Mouse (Mus musculus) MEL (cell line): ENCODE data around the gene Edem3. TPM values are rescaled to one million over a fixed set of nuclear protein-coding genes. Genes with fewer than 3 reads are reported as not detected.
A peak's percentile ranks its signal among the peaks of the same experiment; 100 is the strongest.

Source experiments
- DNase-seq: peaks from one replicate; pipeline ENCODE4 v3.0.0; 2011; ENCODE audit warnings: low read depth, low spot score
- H3K27ac ChIP-seq: 2 replicates; pipeline ENCODE4 v1.5.1; 2012; ENCODE audit warnings: low read depth, mild to moderate bottlenecking, control low read depth, low read length, moderate library complexity; ENCODE audit not compliant: control insufficient read depth
- H3K27me3 ChIP-seq, 2 experiments: fragments of 150-350 bp in 1 of 2; sonication (generic) in 1 of 2; 2 replicates each; pipeline ENCODE4 v1.6.1; 2012; ENCODE audit warnings: low read length in 2 of 2, mild to moderate bottlenecking in 2 of 2, improper control_type of control experiment in 1 of 2, moderate library complexity in 1 of 2; ENCODE audit not compliant: insufficient read depth in 2 of 2, control insufficient read depth in 1 of 2
- H3K36me3 ChIP-seq, 2 experiments: 2 replicates each; pipeline ENCODE4 v1.6.1; 2012 to 2014; ENCODE audit warnings: low read length in 2 of 2, improper control_type of control experiment in 1 of 2, inconsistent platforms in 1 of 2, mild to moderate bottlenecking in 1 of 2; ENCODE audit not compliant: insufficient read depth in 2 of 2, control insufficient read depth in 1 of 2
- H3K4me1 ChIP-seq, 2 experiments: fragments of 150-350 bp in 1 of 2; sonication (generic) in 1 of 2; 2 replicates each; pipeline ENCODE4 v1.6.1; 2012; ENCODE audit warnings: low read length in 2 of 2, improper control_type of control experiment in 1 of 2, mild to moderate bottlenecking in 1 of 2; ENCODE audit not compliant: insufficient read depth in 2 of 2, control insufficient read depth in 1 of 2
- H3K4me3 ChIP-seq, 2 experiments: fragments of 150-350 bp in 1 of 2; sonication (generic) in 1 of 2; 2 replicates each; pipeline ENCODE4 v1.5.1; 2012; ENCODE audit warnings: low read depth in 2 of 2, low read length in 2 of 2, mild to moderate bottlenecking in 2 of 2, moderate library complexity in 2 of 2, control low read depth in 1 of 2, improper control_type of control experiment in 1 of 2; ENCODE audit not compliant: control insufficient read depth in 1 of 2, insufficient read depth in 1 of 2
- H3K79me2 ChIP-seq: 2 replicates; pipeline ENCODE4 v1.6.1; 2012; ENCODE audit warnings: mild to moderate bottlenecking, low read length, moderate library complexity; ENCODE audit not compliant: control insufficient read depth, poor library complexity, insufficient read depth
- H3K9ac ChIP-seq: 2 replicates; pipeline ENCODE4 v1.6.1; 2012; ENCODE audit warnings: low read depth, mild to moderate bottlenecking, control low read depth, low read length, moderate library complexity; ENCODE audit not compliant: control insufficient read depth, poor library complexity, severe bottlenecking
- H3K9me3 ChIP-seq: fragments of 150-350 bp; sonication (generic); replicated peaks from 2 replicates; pipeline ENCODE4 v1.6.1; 2012; ENCODE audit warnings: mild to moderate bottlenecking, low read length, improper control_type of control experiment, moderate library complexity; ENCODE audit not compliant: insufficient read depth
- BHLHE40 ChIP-seq: IDR thresholded peaks from 2 replicates; pipeline ENCODE4 v1.6.1; 2012; ENCODE audit warnings: low read depth, mild to moderate bottlenecking, inconsistent platforms, low read length, improper control_type of control experiment, borderline replicate concordance
- CHD1 ChIP-seq: IDR thresholded peaks from 2 replicates; pipeline ENCODE4 v1.6.1; 2012; ENCODE audit warnings: low read depth, mild to moderate bottlenecking, inconsistent platforms, low read length, improper control_type of control experiment
- CHD2 ChIP-seq: IDR thresholded peaks from 2 replicates; pipeline ENCODE4 v1.6.1; 2011; ENCODE audit warnings: low read length, improper control_type of control experiment
- CTCF ChIP-seq, 3 experiments: IDR thresholded peaks in 2 of 3; conservative IDR thresholded peaks in 1 of 3; 2 replicates each; pipeline ENCODE4 v1.5.1; 2011 to 2012; ENCODE audit warnings: low read length in 3 of 3, low read depth in 2 of 3, mild to moderate bottlenecking in 2 of 3, improper control_type of control experiment in 1 of 3, inconsistent platforms in 1 of 3, mixed read lengths in 1 of 3, moderate library complexity in 1 of 3; ENCODE audit not compliant: control insufficient read depth in 1 of 3, insufficient read depth in 1 of 3, poor library complexity in 1 of 3, severe bottlenecking in 1 of 3
- E2F4 ChIP-seq: IDR thresholded peaks from 2 replicates; pipeline ENCODE4 v1.6.1; 2011; ENCODE audit warnings: low read depth, low read length, improper control_type of control experiment, borderline replicate concordance
- ELF1 ChIP-seq: IDR thresholded peaks from 2 replicates; pipeline ENCODE4 v1.6.1; 2014; ENCODE audit warnings: low read depth, mild to moderate bottlenecking, inconsistent platforms, low read length, improper control_type of control experiment, moderate library complexity
- EP300 ChIP-seq, 2 experiments: IDR thresholded peaks; 2 replicates each; pipeline ENCODE4 v1.6.1; 2011; ENCODE audit warnings: improper control_type of control experiment in 2 of 2, low read length in 2 of 2, low read depth in 1 of 2, mild to moderate bottlenecking in 1 of 2
- ETS1 ChIP-seq: IDR thresholded peaks from 2 replicates; pipeline ENCODE4 v1.6.1; 2012; ENCODE audit warnings: low read depth, mild to moderate bottlenecking, inconsistent platforms, low read length, improper control_type of control experiment, moderate library complexity
- GABPA ChIP-seq: IDR thresholded peaks from 2 replicates; pipeline ENCODE4 v1.6.1; 2012; ENCODE audit warnings: low read depth, mild to moderate bottlenecking, inconsistent platforms, low read length, improper control_type of control experiment, moderate library complexity
- GATA1 ChIP-seq: IDR thresholded peaks from 2 replicates; pipeline ENCODE4 v1.6.1; 2011; ENCODE audit warnings: low read depth, low read length, improper control_type of control experiment
- HCFC1 ChIP-seq: IDR thresholded peaks from 2 replicates; pipeline ENCODE4 v1.6.1; 2012; ENCODE audit warnings: low read depth, mild to moderate bottlenecking, inconsistent platforms, low read length, improper control_type of control experiment, moderate library complexity
- JUND ChIP-seq: IDR thresholded peaks from 2 replicates; pipeline ENCODE4 v1.6.1; 2011; ENCODE audit warnings: low read depth, mild to moderate bottlenecking, improper control_type of control experiment, low read length
- MAFK ChIP-seq: IDR thresholded peaks from 2 replicates; pipeline ENCODE4 v1.6.1; 2011; ENCODE audit warnings: low read depth, mild to moderate bottlenecking, low read length, improper control_type of control experiment, borderline replicate concordance
- MAX ChIP-seq: IDR thresholded peaks from 2 replicates; pipeline ENCODE4 v1.6.1; 2011; ENCODE audit warnings: low read length, improper control_type of control experiment
- MAZ ChIP-seq: IDR thresholded peaks from 2 replicates; pipeline ENCODE4 v1.6.1; 2012; ENCODE audit warnings: low read depth, mild to moderate bottlenecking, inconsistent platforms, low read length, improper control_type of control experiment
- MEF2A ChIP-seq: IDR thresholded peaks from 2 replicates; pipeline ENCODE4 v1.6.1; 2014; ENCODE audit warnings: low read depth, mild to moderate bottlenecking, inconsistent platforms, low read length, improper control_type of control experiment; ENCODE audit not compliant: poor library complexity, insufficient replicate concordance, severe bottlenecking; ENCODE audit errors: extremely low read depth
- MXI1 ChIP-seq: IDR thresholded peaks from 2 replicates; pipeline ENCODE4 v1.6.1; 2011; ENCODE audit warnings: mild to moderate bottlenecking, low read depth, low read length, improper control_type of control experiment
- MYB ChIP-seq: IDR thresholded peaks from 2 replicates; pipeline ENCODE4 v1.6.1; 2011; ENCODE audit warnings: mild to moderate bottlenecking, low read depth, low read length, improper control_type of control experiment
- MYC ChIP-seq: IDR thresholded peaks from 2 replicates; pipeline ENCODE4 v1.6.1; 2011; ENCODE audit warnings: low read depth, mild to moderate bottlenecking, low read length, improper control_type of control experiment, moderate library complexity
- NELFE ChIP-seq: IDR thresholded peaks from 2 replicates; pipeline ENCODE4 v1.6.1; 2011; ENCODE audit warnings: low read depth, low read length, improper control_type of control experiment
- NRF1 ChIP-seq: IDR thresholded peaks from 2 replicates; pipeline ENCODE4 v1.6.1; 2014; ENCODE audit warnings: low read depth, mild to moderate bottlenecking, inconsistent platforms, low read length, improper control_type of control experiment, moderate library complexity; ENCODE audit not compliant: poor library complexity, insufficient read depth, severe bottlenecking
- POLR2AphosphoS2 ChIP-seq: IDR thresholded peaks from 2 replicates; pipeline ENCODE4 v1.6.1; 2011; ENCODE audit warnings: low read length, improper control_type of control experiment
- POLR2AphosphoS5 ChIP-seq: IDR thresholded peaks from 2 replicates; pipeline ENCODE4 v1.6.1; 2012; ENCODE audit warnings: low read depth, borderline replicate concordance, mild to moderate bottlenecking, inconsistent platforms, low read length, moderate library complexity, mixed read lengths
- RAD21 ChIP-seq: IDR thresholded peaks from 2 replicates; pipeline ENCODE4 v1.6.1; 2011; ENCODE audit warnings: mild to moderate bottlenecking, low read depth, low read length, improper control_type of control experiment
- RCOR1 ChIP-seq: IDR thresholded peaks from 2 replicates; pipeline ENCODE4 v1.6.1; 2012; ENCODE audit warnings: low read depth, mild to moderate bottlenecking, inconsistent platforms, low read length, improper control_type of control experiment
- SIN3A ChIP-seq: IDR thresholded peaks from 2 replicates; pipeline ENCODE4 v1.6.1; 2012; ENCODE audit warnings: low read length, improper control_type of control experiment, inconsistent platforms
- SMC3 ChIP-seq: IDR thresholded peaks from 2 replicates; pipeline ENCODE4 v1.6.1; 2011; ENCODE audit warnings: low read depth, low read length, improper control_type of control experiment
- TAL1 ChIP-seq: IDR thresholded peaks from 2 replicates; pipeline ENCODE4 v1.6.1; 2012; ENCODE audit warnings: mild to moderate bottlenecking, inconsistent platforms, low read length, moderate library complexity, mixed read lengths
- TBP ChIP-seq: IDR thresholded peaks from 2 replicates; pipeline ENCODE4 v1.8.0; 2011; ENCODE audit warnings: low read depth, low read length, improper control_type of control experiment
- TCF12 ChIP-seq: IDR thresholded peaks from 2 replicates; pipeline ENCODE4 v1.6.1; 2014; ENCODE audit warnings: low read depth, mild to moderate bottlenecking, inconsistent platforms, low read length, improper control_type of control experiment, moderate library complexity
- UBTF ChIP-seq: IDR thresholded peaks from 2 replicates; pipeline ENCODE4 v1.6.1; 2012; ENCODE audit warnings: low read depth, mild to moderate bottlenecking, inconsistent platforms, low read length, improper control_type of control experiment, moderate library complexity, borderline replicate concordance; ENCODE audit not compliant: insufficient read depth
- USF1 ChIP-seq: IDR thresholded peaks from 2 replicates; pipeline ENCODE4 v1.6.1; 2014; ENCODE audit warnings: low read depth, mild to moderate bottlenecking, inconsistent platforms, low read length, improper control_type of control experiment, moderate library complexity
- USF2 ChIP-seq, 2 experiments: IDR thresholded peaks; 2 replicates each; pipeline ENCODE4 v1.6.1; 2011 to 2012; ENCODE audit warnings: improper control_type of control experiment in 2 of 2, low read length in 2 of 2, borderline replicate concordance in 1 of 2, inconsistent platforms in 1 of 2, low read depth in 1 of 2, mild to moderate bottlenecking in 1 of 2; ENCODE audit not compliant: insufficient read depth in 1 of 2
- ZC3H11A ChIP-seq: IDR thresholded peaks from 2 replicates; pipeline ENCODE4 v1.6.1; 2012; ENCODE audit warnings: low read depth, mild to moderate bottlenecking, inconsistent platforms, low read length, improper control_type of control experiment
- ZKSCAN1 ChIP-seq: IDR thresholded peaks from 2 replicates; pipeline ENCODE4 v1.6.1; 2012; ENCODE audit warnings: low read depth, mild to moderate bottlenecking, inconsistent platforms, low read length, improper control_type of control experiment, moderate library complexity
- ZMIZ1 ChIP-seq: IDR thresholded peaks from 2 replicates; pipeline ENCODE4 v1.6.1; 2012; ENCODE audit warnings: low read depth, mild to moderate bottlenecking, inconsistent platforms, low read length, improper control_type of control experiment, moderate library complexity
- ZNF384 ChIP-seq: IDR thresholded peaks from 2 replicates; pipeline ENCODE4 v1.6.1; 2012; ENCODE audit warnings: low read depth, mild to moderate bottlenecking, inconsistent platforms, low read length, improper control_type of control experiment
- polyA plus RNA-seq, 2 experiments: library from polyadenylated mRNA; stranded (reverse) in 1 of 2; unstranded in 1 of 2; fragments of >175 nt in 1 of 2; fragments of >200 nt in 1 of 2; gene quantifications; 2 replicates each; pipeline versions ENCODE4 v1.2.1 to v1.2.4; 2012; ENCODE audit warnings: low replicate concordance in 2 of 2, low read depth in 1 of 2; ENCODE audit not compliant: insufficient read length in 2 of 2, insufficient read depth in 1 of 2, missing spikeins in 1 of 2
- total RNA-seq: library from RNA; depleted of rRNA; stranded (reverse); fragments of 300-350 nt; gene quantifications from 2 replicates; pipeline ENCODE4 v1.2.3, GENCODE M21; 2012

Gene Edem3
- total and polyA plus RNA-seq, 3 experiments: 11.6 to 15.6 TPM; not detected in 1

DNA sequence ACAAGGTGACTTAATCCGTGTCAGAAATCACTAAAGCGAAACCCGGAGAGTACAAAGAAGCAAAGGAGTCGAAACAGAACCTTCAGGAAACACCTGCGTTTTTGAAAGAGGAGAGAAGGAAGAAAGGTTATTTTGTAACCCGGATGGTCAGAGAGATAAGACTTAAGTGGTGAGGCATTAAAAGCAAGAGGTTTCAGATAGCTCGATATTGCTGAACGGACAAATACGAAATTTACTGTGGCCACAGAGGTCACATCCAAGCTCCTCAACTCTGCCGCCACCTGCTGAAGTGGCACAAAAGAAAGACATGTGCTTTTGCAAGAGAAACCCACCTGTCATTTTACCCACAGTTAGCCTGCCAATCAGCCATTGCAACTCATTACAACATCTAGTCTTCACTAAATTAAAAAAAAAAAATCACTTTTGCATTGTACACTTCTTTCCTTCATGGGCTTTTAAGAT lies 1.1 kb upstream of the Edem3 start:
- H3K36me3 ChIP-seq: peaks cover 0 to 28% of the 10 kb centered on the region in 2 experiments; a peak in 2 of 4 replicates
- H3K27ac ChIP-seq: peak overlapping the region; percentile 73
- peaks cover 9 to 16% of the 10 kb centered on the region in 2 experiments for H3K4me1 ChIP-seq
- no peaks in the 10 kb centered on the region for H3K27me3 ChIP-seq
- peaks cover 17% of the 10 kb centered on the region for H3K79me2 ChIP-seq
- peak; percentile 81 for DNase-seq
- H3K9ac ChIP-seq: peak overlapping the region; percentile 72
- peak overlapping the region; percentile 56 to 77 for H3K4me3 ChIP-seq
- H3K9me3 ChIP-seq: no peaks in the 10 kb centered on the region
- TF ChIP-seq TAL1 (peak; percentile 45), ZMIZ1 (peak; percentile 32; the same call in 1 of the 2 replicates), CHD2 (no peak), NRF1 (no peak), BHLHE40 (no peak), SIN3A (peak; percentile 41; the same call in 1 of the 2 replicates), POLR2AphosphoS2 (no peak), RAD21 (peak; percentile 9), JUND (no peak), TCF12 (peak; percentile 83), ELF1 (no peak), MYC (peak; percentile 83; the same call in 1 of the 2 replicates), MAZ (no peak), SMC3 (peak; percentile 34), ZKSCAN1 (no peak), ETS1 (peak; percentile 64), E2F4 (no peak), CTCF (IDR thresholded peaks at IDR 0.05 in 2 of 3, conservative IDR thresholded peaks at IDR 0.05 in 1 of 3; ENCODE audit: control insufficient read depth in 1 of 3, insufficient read depth in 1 of 3, low read depth in 2 of 3, low read length in 3 of 3, poor library complexity in 1 of 3, severe bottlenecking in 1 of 3) (peak in 2 of 3 experiments; percentile 10; a peak in 2 of 6 replicates), POLR2AphosphoS5 (no peak), TBP (0 out of 2 replicates have a peak, but pooled peaks have one; percentile 15), ZC3H11A (no peak), MAFK (no peak), MYB (no peak), GATA1 (peak; percentile 57), MAX (peak; percentile 88), CHD1 (peak; percentile 87; the same call in 1 of the 2 replicates), NELFE (no peak; the same call in 1 of the 2 replicates), UBTF (no peak), MXI1 (peak; percentile 97), RCOR1 (peak; percentile 66), USF1 (no peak), MEF2A (no peak), HCFC1 (no peak; the same call in 1 of the 2 replicates), USF2 (IDR thresholded peaks at IDR 0.05; ENCODE audit: borderline replicate concordance in 1 of 2, insufficient read depth in 1 of 2, low read depth in 1 of 2, low read length in 2 of 2) (no peak), ZNF384 (peak; percentile 77), GABPA (no peak), EP300 (IDR thresholded peaks at IDR 0.05; ENCODE audit: low read depth in 1 of 2, low read length in 2 of 2) (peak; percentile 53 to 68)
